Mouse (Mus musculus): Measurements from ENCODE around the gene Vps50.
"Not testable (repeated sequence)": the region's sequence is repeated elsewhere in the genome, so short reads cannot be mapped to it uniquely, and the experiment has no call there.

DNA sequence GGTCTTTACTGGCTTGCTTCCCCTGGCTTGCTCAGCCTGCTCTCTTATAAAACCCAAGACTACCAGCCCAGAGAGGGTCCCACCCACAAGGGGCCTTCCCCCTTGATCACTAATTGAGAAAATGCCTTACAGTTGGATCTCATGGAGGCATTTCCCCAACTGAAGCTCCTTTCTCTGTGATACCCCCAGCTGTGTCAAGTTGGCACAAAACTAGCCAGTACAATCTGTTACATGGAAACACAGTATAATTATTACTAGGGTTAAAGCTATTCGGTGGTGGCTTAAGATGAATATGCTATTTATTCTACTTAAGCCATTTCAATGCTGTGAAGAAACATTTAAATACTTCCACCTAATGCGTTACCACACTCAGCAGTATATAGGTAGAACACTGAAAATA lies 10.0 kb downstream of the Vps50 start:
- TF ChIP-seq CTCF (conservative IDR thresholded peaks at IDR 0.05; ENCODE audit: low read length); NANOG (IDR thresholded peaks at IDR 0.05; ENCODE audit: borderline replicate concordance, low read length); POU5F1 (IDR thresholded peaks at IDR 0.05; ENCODE audit: borderline replicate concordance, low read length): not testable (repeated sequence)
